In genomic region chrX:99318141-99318540, GRCm38 (mm10) we compare ENCODE assay signal across 17 mouse cellular contexts.
DNase-seq lines count a peak whose midpoint lies in the region; ATAC-seq and TF ChIP-seq lines count a peak whose summit lies in the region.
"Had no signal": no experiment of that assay in that cellular context is flagged by ENCODE, and none has a peak within 500 bp of the region (broad histone marks: within the 10 kb centered on the region; RNA-seq: fewer than 3 reads in every experiment).

No protein-coding gene starts in this region.

- no peaks in the 10 kb centered on the region for H3K36me3 ChIP-seq in hindbrain, postnatal 0 days (ENCODE audit: insufficient read depth, low read length)
- H3K36me3 ChIP-seq in hindbrain, embryonic 16.5 days (ENCODE audit: control insufficient read depth, insufficient read depth, low read length) = no peaks in the 10 kb centered on the region
- no peaks in the 10 kb centered on the region for H3K36me3 ChIP-seq in embryonic facial prominence, embryonic 13.5 days
- H3K36me3 ChIP-seq in kidney, postnatal 0 days (ENCODE audit: insufficient read depth, low read length) = no peaks in the 10 kb centered on the region
- H3K36me3 ChIP-seq in stomach, postnatal 0 days (ENCODE audit: control insufficient read depth, insufficient read depth, low read length) = no peaks in the 10 kb centered on the region
- H3K36me3 ChIP-seq: heart, embryonic 15.5 days; hindbrain, embryonic 13.5 days; limb, embryonic 12.5 days had no signal

- no peak overlapping the region for H3K4me3 ChIP-seq in hindbrain, postnatal 0 days (ENCODE audit: low read length)
- no peak overlapping the region for H3K4me3 ChIP-seq in hindbrain, embryonic 16.5 days (ENCODE audit: low read length)
- no peak overlapping the region for H3K4me3 ChIP-seq in embryonic facial prominence, embryonic 13.5 days
- H3K4me3 ChIP-seq in kidney, postnatal 0 days (replicated peaks; ENCODE audit: low read depth, low read length) = no peak overlapping the region
- H3K4me3 ChIP-seq in stomach, postnatal 0 days (ENCODE audit: low read depth, low read length) = no peak overlapping the region
- H3K4me3 ChIP-seq: heart, embryonic 15.5 days; hindbrain, embryonic 13.5 days; limb, embryonic 12.5 days had no signal

- DNase-seq in hindbrain, postnatal 0 days (ENCODE audit: low spot score) = peak; percentile 34
- peak; percentile 60 for DNase-seq in brain, embryonic 14.5 days (ENCODE audit: low read depth)
- DNase-seq in kidney, postnatal 0 days (ENCODE audit: low spot score) = peak; percentile 49
- no peak for DNase-seq in thymus, adult 18-20 months
- DNase-seq in stomach, postnatal 0 days (ENCODE audit: low spot score) = no peak
- no peak for DNase-seq in adrenal gland, adult 8-10 months
- DNase-seq: adrenal gland, postnatal 36 days; heart, adult 18-20 months; lung, postnatal 36 days; thymus, postnatal 25 days had no signal

- TF ChIP-seq EP300 in stomach, postnatal 0 days (optimal IDR thresholded peaks at IDR 0.05) = no peak

- H3K27me3 ChIP-seq in hindbrain, postnatal 0 days (ENCODE audit: insufficient read depth, low read length) = 0 out of 2 replicates have a peak, but pooled peaks cover 4% of the 10 kb centered on the region
- H3K27me3 ChIP-seq in hindbrain, embryonic 16.5 days (replicated peaks; ENCODE audit: control insufficient read depth, insufficient read depth, low read length) = peaks cover 6% of the 10 kb centered on the region; the same call in 1 of the 2 replicates
- H3K27me3 ChIP-seq in embryonic facial prominence, embryonic 13.5 days = peaks cover 51% of the 10 kb centered on the region
- no peaks in the 10 kb centered on the region for H3K27me3 ChIP-seq in kidney, postnatal 0 days (ENCODE audit: insufficient read depth, low read length)
- no peaks in the 10 kb centered on the region for H3K27me3 ChIP-seq in stomach, postnatal 0 days (ENCODE audit: control insufficient read depth, insufficient read depth, low read length)
- H3K27me3 ChIP-seq: heart, embryonic 15.5 days had no signal

- no peak overlapping the region for H3K9ac ChIP-seq in hindbrain, postnatal 0 days (replicated peaks; ENCODE audit: low read length)
- no peak overlapping the region for H3K9ac ChIP-seq in hindbrain, embryonic 16.5 days (ENCODE audit: low read depth, low read length)
- H3K9ac ChIP-seq in embryonic facial prominence, embryonic 13.5 days = no peak overlapping the region
- no peak overlapping the region for H3K9ac ChIP-seq in kidney, postnatal 0 days (ENCODE audit: low read depth, low read length)
- no peak overlapping the region for H3K9ac ChIP-seq in stomach, postnatal 0 days (ENCODE audit: low read length)
- H3K9ac ChIP-seq: heart, embryonic 15.5 days; hindbrain, embryonic 13.5 days; limb, embryonic 12.5 days; liver, embryonic 14.5 days had no signal

- TF ChIP-seq CTCF in hindbrain, postnatal 0 days (IDR thresholded peaks at IDR 0.05; ENCODE audit: low read depth) = no peak
- no peak for TF ChIP-seq CTCF in brain, embryonic 14.5 days (IDR thresholded peaks at IDR 0.05; ENCODE audit: borderline replicate concordance, extremely low read depth, insufficient read depth, insufficient read length)
- TF ChIP-seq CTCF in kidney, postnatal 0 days (IDR thresholded peaks at IDR 0.05; ENCODE audit: low read depth) = no peak
- TF ChIP-seq CTCF in stomach, postnatal 0 days (IDR thresholded peaks at IDR 0.05; ENCODE audit: low read depth) = no peak

- H3K9me3 ChIP-seq in hindbrain, postnatal 0 days (ENCODE audit: low read length) = no peaks in the 10 kb centered on the region
- H3K9me3 ChIP-seq in hindbrain, embryonic 16.5 days (ENCODE audit: control insufficient read depth, low read length) = no peaks in the 10 kb centered on the region
- H3K9me3 ChIP-seq in embryonic facial prominence, embryonic 13.5 days = no peaks in the 10 kb centered on the region
- H3K9me3 ChIP-seq in kidney, postnatal 0 days (replicated peaks; ENCODE audit: low read length) = no peaks in the 10 kb centered on the region
- H3K9me3 ChIP-seq in stomach, postnatal 0 days (ENCODE audit: control insufficient read depth, low read length) = no peaks in the 10 kb centered on the region
- H3K9me3 ChIP-seq: heart, embryonic 15.5 days; hindbrain, embryonic 13.5 days; limb, embryonic 12.5 days had no signal

- no peak for ATAC-seq in hindbrain, postnatal 0 days
- ATAC-seq in hindbrain, embryonic 16.5 days = no peak
- ATAC-seq in embryonic facial prominence, embryonic 13.5 days (ENCODE audit: insufficient number of reproducible peaks, insufficient read depth, low FRiP score, low TSS enrichment, low read depth) = no peak
- no peak for ATAC-seq in kidney, postnatal 0 days (replicated peaks; ENCODE audit: low FRiP score, low read depth)
- ATAC-seq in stomach, postnatal 0 days (ENCODE audit: low FRiP score, low TSS enrichment) = no peak

- no peak for TF ChIP-seq POLR2A in brain, embryonic 14.5 days (IDR thresholded peaks at IDR 0.05; ENCODE audit: borderline replicate concordance, extremely low read depth, insufficient read depth, insufficient read length, poor library complexity, severe bottlenecking)

- H3K4me1 ChIP-seq in hindbrain, postnatal 0 days (ENCODE audit: insufficient read depth, low read length) = no peaks in the 10 kb centered on the region
- H3K4me1 ChIP-seq in hindbrain, embryonic 16.5 days (ENCODE audit: control insufficient read depth, insufficient read depth, low read depth, low read length) = no peaks in the 10 kb centered on the region
- peaks cover 15% of the 10 kb centered on the region for H3K4me1 ChIP-seq in embryonic facial prominence, embryonic 13.5 days
- H3K4me1 ChIP-seq in kidney, postnatal 0 days (replicated peaks; ENCODE audit: insufficient read depth, low read length) = 0 out of 2 replicates have a peak, but pooled peaks cover 6% of the 10 kb centered on the region
- H3K4me1 ChIP-seq in stomach, postnatal 0 days (replicated peaks; ENCODE audit: control insufficient read depth, insufficient read depth) = no peaks in the 10 kb centered on the region
- H3K4me1 ChIP-seq: hindbrain, embryonic 13.5 days had no signal

- H3K27ac ChIP-seq in hindbrain, postnatal 0 days = no peak overlapping the region
- H3K27ac ChIP-seq in hindbrain, embryonic 16.5 days (ENCODE audit: low read depth, low read length) = no peak overlapping the region
- peak overlapping the region; percentile 44; the same call in 1 of the 2 replicates for H3K27ac ChIP-seq in embryonic facial prominence, embryonic 13.5 days
- peak overlapping the region; percentile 64 for H3K27ac ChIP-seq in kidney, postnatal 0 days
- H3K27ac ChIP-seq in stomach, postnatal 0 days (replicated peaks) = no peak overlapping the region
- H3K27ac ChIP-seq: heart, embryonic 15.5 days; hindbrain, embryonic 13.5 days; limb, embryonic 12.5 days; liver, embryonic 14.5 days had no signal

- H3K4me2 ChIP-seq in hindbrain, postnatal 0 days (ENCODE audit: low read depth, low read length) = no peak overlapping the region
- no peak overlapping the region for H3K4me2 ChIP-seq in hindbrain, embryonic 16.5 days (ENCODE audit: low read length)
- no peak overlapping the region for H3K4me2 ChIP-seq in embryonic facial prominence, embryonic 13.5 days
- no peak overlapping the region for H3K4me2 ChIP-seq in kidney, postnatal 0 days (ENCODE audit: low read length)
- no peak overlapping the region for H3K4me2 ChIP-seq in stomach, postnatal 0 days (replicated peaks; ENCODE audit: low read depth)
- H3K4me2 ChIP-seq: heart, embryonic 15.5 days; hindbrain, embryonic 13.5 days; limb, embryonic 12.5 days; midbrain, embryonic 11.5 days had no signal

- WGBS in hindbrain, postnatal 0 days = 67% methylated on average over 8 of the region's 8 CpGs
- 56% methylated on average over 8 of the region's 8 CpGs for WGBS in hindbrain, embryonic 16.5 days
- WGBS in embryonic facial prominence, embryonic 13.5 days = 68% methylated on average over 8 of the region's 8 CpGs
- WGBS in kidney, postnatal 0 days = 43% methylated on average over 8 of the region's 8 CpGs
- 68% methylated on average over 8 of the region's 8 CpGs for WGBS in stomach, postnatal 0 days

Comparison
In these comparisons a context has a peak if more than half of its experiments do, and no peak if none do; other contexts are left out.
1. DNase-seq: peak in hindbrain, postnatal 0 days (single experiment), brain, embryonic 14.5 days (single experiment) and kidney, postnatal 0 days (single experiment); none in thymus, adult 18-20 months (0 of 2), stomach, postnatal 0 days (single experiment) and adrenal gland, adult 8-10 months (single experiment).
2. H3K27ac ChIP-seq: peak in embryonic facial prominence, embryonic 13.5 days (single experiment) and kidney, postnatal 0 days (single experiment); none in hindbrain, postnatal 0 days (single experiment), hindbrain, embryonic 16.5 days (single experiment) and stomach, postnatal 0 days (single experiment).